Mouse (Mus musculus) C2C12 (cell line): ENCODE data around the gene Tmf1. TPM values are rescaled to one million over a fixed set of nuclear protein-coding genes. Genes with fewer than 3 reads are reported as not detected.

Experiments
- H3K27me3 ChIP-seq: one replicate; pipeline ENCODE4 v1.6.1; 2011; ENCODE audit not compliant: control insufficient read depth, insufficient read depth, insufficient read length
- H3K36me3 ChIP-seq: one replicate; pipeline ENCODE4 v1.6.1; 2011; ENCODE audit not compliant: control insufficient read depth, insufficient read depth
- H3K4me3 ChIP-seq: one replicate; pipeline ENCODE4 v1.5.1; 2011; ENCODE audit warnings: mild to moderate bottlenecking, control low read depth; ENCODE audit not compliant: poor library complexity, insufficient read depth, severe bottlenecking
- H3K79me2 ChIP-seq: one replicate; pipeline ENCODE4 v1.6.1; 2011; ENCODE audit not compliant: control insufficient read depth, insufficient read depth
- H3K79me3 ChIP-seq: one replicate; pipeline ENCODE4 v1.6.1; 2011; ENCODE audit warnings: low read depth, control low read depth
- H3ac ChIP-seq: one replicate; pipeline ENCODE3; 2011; ENCODE audit warnings: low read depth; ENCODE audit not compliant: control insufficient read depth, insufficient read length
- CEBPB ChIP-seq: IDR thresholded peaks from one replicate; pipeline ENCODE4 v1.6.1; 2011; ENCODE audit warnings: low read depth, mild to moderate bottlenecking, control low read depth, moderate library complexity
- CTCF ChIP-seq: IDR thresholded peaks from one replicate; pipeline ENCODE4 v1.5.1; 2011; ENCODE audit not compliant: control insufficient read depth, insufficient read depth, insufficient read length
- FOSL1 ChIP-seq: IDR thresholded peaks from one replicate; pipeline ENCODE4 v1.8.0; 2011; ENCODE audit warnings: mild to moderate bottlenecking, low read length; ENCODE audit not compliant: poor library complexity, insufficient read depth, severe bottlenecking
- MAX ChIP-seq: IDR thresholded peaks from one replicate; pipeline ENCODE4 v1.6.1; 2011; ENCODE audit warnings: mild to moderate bottlenecking, control low read depth
- MYOD1 ChIP-seq: IDR thresholded peaks from one replicate; pipeline ENCODE4 v1.6.1; 2011; ENCODE audit warnings: low read depth; ENCODE audit not compliant: control insufficient read depth, insufficient read length
- MYOG ChIP-seq: IDR thresholded peaks from one replicate; pipeline ENCODE4 v1.6.1; 2011; ENCODE audit not compliant: control insufficient read depth, insufficient read length; ENCODE audit errors: extremely low read depth
- USF1 ChIP-seq: IDR thresholded peaks from one replicate; pipeline ENCODE4 v1.6.1; 2011; ENCODE audit warnings: low read depth, mild to moderate bottlenecking, control low read depth, moderate library complexity
- polyA plus RNA-seq: library from polyadenylated mRNA; unstranded; fragments of >200 nt; fragmentation: generic; extraction: Trizol; gene quantifications from one replicate; pipeline ENCODE4 v1.2.1, GENCODE M21; 2012; ENCODE audit warnings: missing spikeins

Tmf1 gene
- polyA plus RNA-seq, 1 experiment = 6.4 TPM

DNA sequence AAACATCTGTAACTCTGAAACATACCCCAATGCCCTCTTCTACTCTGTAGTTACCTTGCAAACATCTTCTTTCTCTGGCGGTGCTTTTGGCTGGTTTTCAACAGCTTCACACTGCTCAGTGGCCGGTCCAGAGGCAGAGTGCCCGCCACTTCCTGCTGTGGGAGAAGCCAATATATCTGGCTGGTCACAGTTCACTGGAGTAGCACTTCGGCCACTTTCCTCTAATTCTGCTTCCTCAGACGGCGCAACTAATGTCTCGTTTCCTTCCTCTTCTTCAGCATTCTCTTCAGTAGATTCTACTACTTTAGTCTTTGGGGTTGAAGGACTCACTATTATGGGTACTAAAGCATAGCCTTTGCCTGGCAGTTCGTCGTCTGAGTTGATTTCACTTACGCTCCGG is 3.2 kb downstream of the Tmf1 start:
- Histone ChIP-seq H3K79me3 (peaks cover 47% of the 10 kb centered on the region), H3K36me3 (peaks cover 48% of the 10 kb centered on the region), H3K27me3 (no peaks in the 10 kb centered on the region), H3ac (no peak overlapping the region), H3K79me2 (peaks cover 59% of the 10 kb centered on the region), H3K4me3 (no peak overlapping the region)
- TF ChIP-seq MYOG = no peak
- TF ChIP-seq CTCF = no peak
- no peak for TF ChIP-seq MAX
- no peak for TF ChIP-seq USF1
- no peak for TF ChIP-seq FOSL1
- no peak for TF ChIP-seq MYOD1
- TF ChIP-seq CEBPB = no peak

DNA sequence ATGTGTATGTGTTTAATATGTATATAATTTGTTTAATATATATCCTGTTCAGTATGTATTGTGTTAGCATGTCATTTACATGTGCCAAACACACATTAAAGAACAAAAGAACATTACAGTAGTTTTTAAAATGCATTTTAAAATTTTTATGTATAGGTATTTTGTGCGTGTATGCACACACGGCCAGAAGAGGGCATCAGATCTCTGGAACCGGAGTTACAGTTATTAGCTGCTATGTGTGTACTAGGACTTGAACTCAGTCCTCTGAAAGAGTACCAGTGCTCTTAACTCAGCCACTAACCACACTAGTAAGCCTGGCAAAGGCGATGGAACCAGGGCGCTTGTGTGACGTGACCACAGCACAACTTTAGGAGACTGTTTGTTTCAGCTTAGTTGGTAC is 28.8 kb downstream of the Tmf1 start:
- Histone ChIP-seq H3K36me3 (peaks cover 22% of the 10 kb centered on the region), H3K79me2 (no peaks in the 10 kb centered on the region), H3K27me3 (no peaks in the 10 kb centered on the region), H3ac (no peak overlapping the region), H3K79me3 (no peaks in the 10 kb centered on the region), H3K4me3 (no peak overlapping the region)
- TF ChIP-seq MYOD1 = no peak
- no peak for TF ChIP-seq MAX
- TF ChIP-seq CEBPB = no peak
- no peak for TF ChIP-seq FOSL1
- TF ChIP-seq USF1 = no peak
- no peak for TF ChIP-seq MYOG
- TF ChIP-seq CTCF = no peak

DNA sequence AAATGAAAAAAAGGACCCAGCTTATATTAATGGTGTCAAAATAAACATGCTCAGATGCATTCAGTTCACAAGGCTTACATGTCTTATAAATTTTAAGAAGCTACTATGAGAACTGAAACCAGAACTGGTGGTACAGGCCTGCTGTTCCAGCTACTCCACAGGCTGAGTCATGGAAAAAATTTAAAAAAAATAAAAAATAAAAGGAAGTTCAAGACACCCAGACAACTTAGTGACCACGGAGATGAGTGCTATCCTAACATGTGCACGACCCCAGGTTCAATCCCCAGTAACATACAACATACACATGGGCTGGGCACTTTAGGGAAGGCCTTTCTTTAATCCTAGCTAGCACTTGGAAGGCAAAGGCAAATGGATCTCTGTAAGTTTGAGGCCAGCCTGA is 29.2 kb downstream of the Tmf1 start:
- Histone ChIP-seq H3ac (no peak overlapping the region), H3K4me3 (no peak overlapping the region)
- no peak for TF ChIP-seq MYOD1
- no peak for TF ChIP-seq MYOG
- no peak for TF ChIP-seq FOSL1
- no peak for TF ChIP-seq CTCF
- TF ChIP-seq MAX = no peak
- no peak for TF ChIP-seq USF1
- TF ChIP-seq CEBPB = no peak

DNA sequence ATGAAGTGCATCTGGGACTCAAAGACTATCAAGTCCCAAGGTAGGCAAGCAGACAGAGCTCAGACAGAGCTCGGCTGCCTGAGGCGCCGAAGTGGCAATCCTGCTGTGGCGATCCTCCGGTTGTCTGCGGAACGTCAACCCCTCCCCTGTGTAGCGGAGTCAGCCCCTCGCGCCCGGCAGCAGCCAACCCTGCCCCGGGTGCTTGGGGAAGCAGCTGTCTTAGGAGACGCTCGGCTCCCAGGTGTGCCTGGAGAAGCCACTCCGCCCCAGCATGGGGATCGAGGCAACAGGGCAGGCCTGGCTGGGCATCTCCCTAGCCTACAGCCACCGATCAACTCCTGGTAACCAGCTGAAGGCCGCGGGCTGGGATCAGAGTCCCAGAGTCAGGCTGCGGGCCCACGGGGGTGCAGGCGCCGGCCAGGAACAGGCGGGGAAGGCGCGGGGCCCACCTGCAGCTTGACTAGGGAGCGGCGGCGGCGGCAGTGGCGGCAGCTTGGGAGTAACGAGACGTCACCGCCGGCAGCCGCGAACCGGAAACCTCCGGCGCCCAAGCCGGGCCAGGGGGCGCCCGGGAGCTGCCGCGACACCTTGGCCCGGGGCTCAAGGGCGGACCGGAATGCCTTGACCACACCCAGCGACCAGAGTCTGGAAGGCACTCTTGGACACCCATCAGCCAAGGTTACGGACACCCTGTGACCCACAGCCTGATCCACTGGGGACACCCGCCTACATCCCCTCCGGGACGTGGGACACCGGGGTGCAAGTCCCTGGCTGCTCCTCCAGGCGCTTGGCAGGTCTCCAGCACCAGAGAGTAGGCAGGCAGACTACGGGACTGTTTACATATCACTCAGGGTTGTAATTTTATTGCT is 30.3 kb downstream of the Tmf1 start, which contains the start of gene Eogt:
TSS of gene Eogt (minus strand) at position 800 of the 869 bp plus-strand sequence.
- peak within 1 kb of the TSS; percentile 83 for H3ac ChIP-seq
- no peaks in the 10 kb centered on the region for H3K79me3 ChIP-seq
- peaks cover 18% of the 10 kb centered on the region for H3K36me3 ChIP-seq
- peak within 1 kb of the TSS; percentile 38 for H3K4me3 ChIP-seq
- no peaks in the 10 kb centered on the region for H3K79me2 ChIP-seq
- no peaks in the 10 kb centered on the region for H3K27me3 ChIP-seq
- TF ChIP-seq MYOG (no peak), CTCF (peak; percentile 76), MAX (no peak), USF1 (no peak), FOSL1 (no peak)

More for the DNA sequence above, 29.2 kb downstream of the Tmf1 start:
- no peaks in the 10 kb centered on the region for H3K79me3 ChIP-seq
- peaks cover 21% of the 10 kb centered on the region for H3K36me3 ChIP-seq
- no peaks in the 10 kb centered on the region for H3K27me3 ChIP-seq
- H3K79me2 ChIP-seq = no peaks in the 10 kb centered on the region

DNA sequence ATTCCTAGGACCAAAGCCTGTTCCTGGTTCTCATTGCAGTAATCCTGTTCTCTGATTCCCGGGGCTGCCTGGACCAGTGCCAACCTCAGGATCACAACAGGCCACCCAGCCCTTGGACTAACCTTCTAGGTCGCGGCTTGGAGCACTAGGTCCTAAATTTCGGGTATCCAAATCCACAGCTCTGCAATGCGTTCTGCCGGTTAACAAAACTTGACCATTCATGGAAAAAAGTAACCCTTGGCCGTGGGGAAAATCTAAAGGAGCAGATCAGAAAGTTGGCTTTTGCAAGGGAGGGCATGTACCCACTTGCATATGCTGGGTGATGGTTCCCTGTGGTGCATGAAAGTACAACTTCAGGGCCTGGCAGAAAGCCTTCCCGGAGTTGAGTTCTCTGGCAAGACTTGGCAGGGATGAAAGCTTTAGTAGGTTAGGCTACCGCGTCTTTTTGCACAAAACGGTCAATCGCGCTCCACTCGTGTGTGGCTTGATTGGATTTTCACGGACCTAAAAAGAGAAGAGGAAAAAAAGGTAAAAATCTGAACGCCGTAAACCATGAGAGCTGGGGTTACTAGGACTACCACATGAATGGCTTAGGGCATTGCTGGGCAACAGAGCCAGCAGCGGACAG is 31.1 kb downstream of the Tmf1 start:
- Histone ChIP-seq H3K27me3 (no peaks in the 10 kb centered on the region), H3ac (peak overlapping the region; percentile 80), H3K79me2 (no peaks in the 10 kb centered on the region), H3K79me3 (no peaks in the 10 kb centered on the region), H3K36me3 (peaks cover 12% of the 10 kb centered on the region), H3K4me3 (peak overlapping the region; percentile 38)
- no peak for TF ChIP-seq USF1
- TF ChIP-seq MYOD1 = no peak
- no peak for TF ChIP-seq MAX
- TF ChIP-seq MYOG = no peak
- TF ChIP-seq CEBPB = no peak
- no peak for TF ChIP-seq CTCF
- TF ChIP-seq FOSL1 = no peak
